Mouse (Mus musculus) limb, embryonic 10.5 days (tissue): ENCODE data around the gene Spdef. TPM values are rescaled to one million over a fixed set of nuclear protein-coding genes. Genes with fewer than 3 reads are reported as not detected.

Experiments
- DNase-seq: peaks from one replicate; pipeline ENCODE4 v3.0.0-alpha.2; 2017; ENCODE audit warnings: low spot score
- H3K27ac ChIP-seq: fragments of 300-500 bp; sonication (generic); 2 replicates; pipeline ENCODE4 v1.5.1; 2016; ENCODE audit warnings: mild to moderate bottlenecking
- H3K27me3 ChIP-seq: fragments of 300-500 bp; sonication (generic); 2 replicates; pipeline ENCODE4 v1.6.1; 2016; ENCODE audit warnings: low read depth, mild to moderate bottlenecking; ENCODE audit not compliant: poor library complexity, severe bottlenecking
- H3K36me3 ChIP-seq: fragments of 300-500 bp; sonication (generic); 2 replicates; pipeline ENCODE4 v1.6.1; 2016; ENCODE audit warnings: mild to moderate bottlenecking, moderate library complexity
- H3K4me1 ChIP-seq: fragments of 300-500 bp; sonication (generic); 2 replicates; pipeline ENCODE4 v1.6.1; 2016
- H3K4me3 ChIP-seq: fragments of 300-500 bp; sonication (generic); 2 replicates; pipeline ENCODE4 v1.5.1; 2016; ENCODE audit warnings: mild to moderate bottlenecking, moderate library complexity
- H3K9me3 ChIP-seq: fragments of 300-500 bp; sonication (generic); replicated peaks from 2 replicates; pipeline ENCODE4 v1.6.1; 2016; ENCODE audit warnings: mild to moderate bottlenecking
- WGBS: fragments of 180-500 bp; shearing (Covaris S2); methylation state at CpG from one replicate; pipeline ENCODE4 v1.1.7; 2016; 5-methylcytosine and 5-hydroxymethylcytosine counted together
- polyA plus RNA-seq: library from polyadenylated mRNA; unstranded; fragments of >200 nt; fragmentation: Nextera tagmentation; extraction: Ambion mirVana; gene quantifications from 2 replicates; pipeline ENCODE4 v1.2.1, GENCODE M21; 2016

Gene Spdef
- polyA plus RNA-seq, 1 experiment from 2014 or later: 0.26 TPM

GRCm38 (mm10) chr17:27721125-27721664 lies 7.6 kb downstream of the Spdef start:
- H3K9me3 ChIP-seq: no peaks in the 10 kb centered on the region
- H3K27me3 ChIP-seq: peaks cover 26% of the 10 kb centered on the region
- H3K36me3 ChIP-seq: no peaks in the 10 kb centered on the region
- 85% methylated on average over 9 of the region's 9 CpGs for WGBS
- no peak overlapping the region for H3K27ac ChIP-seq
- no peak overlapping the region for H3K4me3 ChIP-seq
- H3K4me1 ChIP-seq: peaks cover 44% of the 10 kb centered on the region
- DNase-seq: no peak

DNA sequence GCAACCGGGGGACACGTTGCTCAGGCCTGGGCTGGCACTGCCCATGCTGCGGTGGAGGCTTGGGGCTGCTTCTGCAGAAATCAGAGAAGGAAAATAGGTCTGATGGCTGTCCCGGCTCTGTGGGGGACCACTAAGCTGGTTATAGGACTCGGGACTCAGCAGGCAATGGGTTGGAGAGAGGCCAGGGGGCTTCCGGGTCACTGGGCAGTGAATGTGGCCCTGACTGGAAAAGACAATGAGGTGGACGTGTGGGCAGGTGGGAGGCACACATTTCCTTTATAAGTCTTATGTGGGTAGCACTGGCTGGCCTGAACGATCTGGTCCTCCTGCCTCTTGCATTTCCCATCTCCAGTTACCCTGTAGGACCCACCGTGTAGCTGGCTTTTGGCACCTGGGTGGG lies 8.4 kb downstream of the Spdef start:
- H3K27ac ChIP-seq: no peak overlapping the region
- peaks cover 26% of the 10 kb centered on the region for H3K27me3 ChIP-seq
- H3K4me1 ChIP-seq: peaks cover 35% of the 10 kb centered on the region
- H3K36me3 ChIP-seq: no peaks in the 10 kb centered on the region
- no peaks in the 10 kb centered on the region for H3K9me3 ChIP-seq
- no peak overlapping the region for H3K4me3 ChIP-seq
- 66% methylated on average over 9 of the region's 9 CpGs for WGBS
- no peak for DNase-seq

DNA sequence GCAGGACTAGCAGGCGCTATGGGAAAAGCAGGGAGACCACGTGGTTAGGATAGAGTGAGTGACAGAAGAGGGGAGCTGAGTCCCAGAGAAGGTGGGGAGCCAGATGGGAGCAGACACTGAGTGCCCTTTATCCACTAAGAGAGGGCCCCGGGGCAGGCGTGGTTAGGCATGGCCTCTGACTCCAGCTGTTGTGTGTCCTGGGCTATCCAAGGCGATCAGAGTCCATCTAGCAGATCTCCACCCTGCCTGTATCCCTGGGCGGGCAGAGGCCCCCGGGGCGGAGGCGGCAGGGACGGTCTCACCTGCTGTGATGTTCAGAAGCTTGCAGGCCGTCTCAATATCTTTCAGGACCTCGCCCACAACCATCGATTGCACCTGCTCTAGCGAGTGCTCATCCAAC lies 9.1 kb downstream of the Spdef start:
- Histone ChIP-seq H3K27ac (no peak overlapping the region), H3K9me3 (no peaks in the 10 kb centered on the region), H3K4me3 (no peak overlapping the region), H3K27me3 (peaks cover 26% of the 10 kb centered on the region), H3K4me1 (peaks cover 29% of the 10 kb centered on the region), H3K36me3 (no peaks in the 10 kb centered on the region)
- no peak for DNase-seq
- WGBS: 74% methylated on average over 14 of the region's 14 CpGs

DNA sequence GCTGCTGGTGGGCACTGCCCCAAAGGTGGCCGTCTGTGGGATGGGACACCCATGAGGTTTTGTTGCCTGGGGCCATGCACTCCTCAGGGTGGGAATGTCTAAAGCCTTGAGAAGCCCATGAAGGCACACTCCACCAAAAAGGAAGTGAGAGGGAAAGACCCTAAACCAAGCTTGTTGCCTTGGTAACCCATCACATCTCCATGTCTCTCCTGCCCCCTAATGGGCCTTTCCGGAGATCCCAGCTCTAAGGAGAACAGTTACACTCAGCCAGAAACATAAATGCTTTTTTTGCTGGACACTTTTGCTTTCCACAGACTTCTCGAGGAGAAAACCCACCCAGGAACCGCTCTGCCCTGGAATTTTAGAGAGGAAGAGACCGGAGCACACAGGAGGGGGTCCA lies 10.5 kb downstream of the Spdef start:
- peaks cover 24% of the 10 kb centered on the region for H3K4me1 ChIP-seq
- peaks cover 38% of the 10 kb centered on the region for H3K27me3 ChIP-seq
- H3K27ac ChIP-seq: 0 out of 2 replicates have a peak overlapping the region, but pooled peaks have one; percentile 10
- no peak overlapping the region for H3K4me3 ChIP-seq
- DNase-seq: no peak
- no peaks in the 10 kb centered on the region for H3K9me3 ChIP-seq
- 63% methylated on average over 5 of the region's 5 CpGs for WGBS
- H3K36me3 ChIP-seq: no peaks in the 10 kb centered on the region

GRCm38 (mm10) chr17:27716804-27717203 lies 12.0 kb downstream of the Spdef start:
- peak overlapping the region; percentile 48 for H3K4me3 ChIP-seq
- no peaks in the 10 kb centered on the region for H3K9me3 ChIP-seq
- WGBS: 3% methylated on average over 16 of the region's 16 CpGs
- H3K27ac ChIP-seq: peak overlapping the region; percentile 69
- H3K27me3 ChIP-seq: peaks cover 40% of the 10 kb centered on the region
- H3K36me3 ChIP-seq: no peaks in the 10 kb centered on the region
- peak; percentile 69 for DNase-seq
- H3K4me1 ChIP-seq: peaks cover 24% of the 10 kb centered on the region

DNA sequence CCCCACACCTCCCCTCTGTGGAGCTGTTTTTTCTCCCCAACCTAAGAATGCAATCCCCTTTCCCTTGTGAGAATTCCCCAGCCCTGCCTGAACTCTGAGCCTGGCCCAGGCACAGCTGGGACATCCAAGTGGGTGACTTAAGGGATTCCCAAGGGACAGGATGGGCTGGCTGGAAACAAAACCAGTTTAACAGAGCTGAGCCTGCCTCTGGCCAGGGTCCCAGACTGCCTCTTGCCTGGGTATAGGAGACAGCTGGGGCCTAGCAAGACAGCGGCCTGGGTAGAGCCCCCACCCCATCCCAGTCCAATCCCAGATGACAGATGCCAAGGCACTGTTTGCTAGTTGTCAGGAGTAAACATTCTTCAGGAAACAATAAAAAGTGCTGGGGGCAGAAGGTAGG lies 15.9 kb downstream of the Spdef start:
- H3K27me3 ChIP-seq: peaks cover 44% of the 10 kb centered on the region

DNA sequence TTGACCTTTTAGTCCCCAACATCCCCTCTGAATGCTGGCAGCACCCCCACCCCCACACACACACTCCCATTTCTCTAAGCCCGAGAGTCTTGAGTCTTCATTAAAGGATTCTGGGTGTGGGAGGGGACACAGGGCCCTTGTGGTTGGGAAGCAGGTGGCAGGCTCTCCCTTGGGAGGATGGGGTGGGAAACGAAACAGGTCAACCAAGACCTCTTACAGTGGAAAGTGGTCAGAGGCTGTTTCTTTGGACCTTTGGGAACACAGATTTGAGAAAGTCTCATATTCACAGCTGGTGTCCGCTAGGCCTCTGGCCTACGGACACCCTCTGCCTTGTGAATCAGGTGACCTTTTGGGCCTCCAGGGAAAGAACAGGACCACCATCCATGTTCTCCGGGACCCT lies 19.1 kb downstream of the Spdef start:
- Histone ChIP-seq H3K9me3 (no peaks in the 10 kb centered on the region), H3K27me3 (peaks cover 65% of the 10 kb centered on the region), H3K4me3 (no peak overlapping the region), H3K4me1 (peaks cover 16% of the 10 kb centered on the region), H3K36me3 (no peaks in the 10 kb centered on the region), H3K27ac (no peak overlapping the region)
- 77% methylated on average over 5 of the region's 5 CpGs for WGBS
- no peak for DNase-seq

More for the DNA sequence above, 15.9 kb downstream of the Spdef start:
- Histone ChIP-seq H3K4me1 (peaks cover 28% of the 10 kb centered on the region), H3K9me3 (no peaks in the 10 kb centered on the region), H3K4me3 (no peak overlapping the region), H3K27ac (no peak overlapping the region), H3K36me3 (no peaks in the 10 kb centered on the region)
- 81% methylated on average over 1 of the region's 1 CpGs for WGBS
- DNase-seq: no peak

GRCm38 (mm10) chr17:27707954-27708661 lies 20.6 kb downstream of the Spdef start:
- Histone ChIP-seq H3K27ac (no peak overlapping the region; the same call in 1 of the 2 replicates), H3K9me3 (no peaks in the 10 kb centered on the region), H3K27me3 (peaks cover 66% of the 10 kb centered on the region), H3K4me3 (peak overlapping the region; percentile 46), H3K4me1 (peaks cover 16% of the 10 kb centered on the region), H3K36me3 (no peaks in the 10 kb centered on the region)
- WGBS: 7% methylated on average over 25 of the region's 25 CpGs
- peak; percentile 98 for DNase-seq

DNA sequence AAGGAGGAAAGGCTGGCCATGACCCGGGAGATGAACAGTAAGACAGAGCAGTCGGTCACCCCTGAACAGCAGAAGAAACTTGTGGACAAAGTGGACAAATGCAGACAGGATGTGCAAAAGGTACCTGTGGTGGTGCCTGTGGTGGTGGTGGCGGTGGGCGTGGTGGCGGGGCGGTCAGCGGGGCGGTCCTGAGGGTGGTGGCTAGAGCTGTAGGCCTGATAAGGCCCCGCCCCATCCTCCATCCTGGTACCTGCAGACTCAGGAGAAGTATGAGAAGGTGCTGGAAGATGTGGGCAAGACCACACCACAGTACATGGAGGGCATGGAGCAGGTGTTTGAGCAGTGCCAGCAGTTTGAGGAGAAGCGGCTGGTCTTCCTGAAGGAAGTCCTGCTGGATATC lies 23.1 kb downstream of the Spdef start:
- 21% methylated on average over 10 of the region's 10 CpGs for WGBS
- H3K27ac ChIP-seq: no peak overlapping the region
- no peak overlapping the region for H3K4me3 ChIP-seq
- H3K4me1 ChIP-seq: peaks cover 28% of the 10 kb centered on the region
- H3K27me3 ChIP-seq: peaks cover 75% of the 10 kb centered on the region
- no peaks in the 10 kb centered on the region for H3K36me3 ChIP-seq
- no peak for DNase-seq
- no peaks in the 10 kb centered on the region for H3K9me3 ChIP-seq

GRCm38 (mm10) chr17:27703961-27704621 lies 24.7 kb downstream of the Spdef start:
- peaks cover 59% of the 10 kb centered on the region for H3K27me3 ChIP-seq
- no peaks in the 10 kb centered on the region for H3K36me3 ChIP-seq
- H3K9me3 ChIP-seq: no peaks in the 10 kb centered on the region
- DNase-seq: no peak
- no peak overlapping the region for H3K27ac ChIP-seq
- H3K4me1 ChIP-seq: peaks cover 27% of the 10 kb centered on the region
- no peak overlapping the region for H3K4me3 ChIP-seq
- 73% methylated on average over 5 of the region's 5 CpGs for WGBS

DNA sequence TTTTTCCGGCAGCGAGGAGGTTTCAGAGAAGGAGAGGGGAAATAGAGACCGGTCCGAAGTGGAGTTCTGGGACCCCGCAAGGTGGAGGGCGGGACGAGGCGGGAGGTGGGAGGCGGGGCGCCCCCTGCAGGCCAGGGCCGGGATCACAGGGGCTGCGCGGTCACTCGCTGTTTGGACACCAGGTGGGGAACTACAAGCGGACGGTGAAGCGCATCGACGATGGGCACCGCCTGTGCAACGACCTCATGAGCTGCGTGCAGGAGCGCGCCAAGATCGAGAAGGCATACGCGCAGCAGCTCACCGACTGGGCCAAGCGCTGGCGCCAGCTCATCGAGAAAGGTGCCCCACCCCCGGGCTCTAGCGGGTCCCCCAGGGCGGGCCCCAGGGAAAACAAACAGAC lies 26.2 kb downstream of the Spdef start:
- H3K36me3 ChIP-seq: no peaks in the 10 kb centered on the region
- H3K27ac ChIP-seq: peak overlapping the region; percentile 42; the same call in 1 of the 2 replicates
- peaks cover 12% of the 10 kb centered on the region for H3K4me1 ChIP-seq
- DNase-seq: peak; percentile 87
- peak overlapping the region; percentile 43 for H3K4me3 ChIP-seq
- H3K27me3 ChIP-seq: peaks cover 52% of the 10 kb centered on the region
- no peaks in the 10 kb centered on the region for H3K9me3 ChIP-seq
- 1% methylated on average over 34 of the region's 34 CpGs for WGBS

DNA sequence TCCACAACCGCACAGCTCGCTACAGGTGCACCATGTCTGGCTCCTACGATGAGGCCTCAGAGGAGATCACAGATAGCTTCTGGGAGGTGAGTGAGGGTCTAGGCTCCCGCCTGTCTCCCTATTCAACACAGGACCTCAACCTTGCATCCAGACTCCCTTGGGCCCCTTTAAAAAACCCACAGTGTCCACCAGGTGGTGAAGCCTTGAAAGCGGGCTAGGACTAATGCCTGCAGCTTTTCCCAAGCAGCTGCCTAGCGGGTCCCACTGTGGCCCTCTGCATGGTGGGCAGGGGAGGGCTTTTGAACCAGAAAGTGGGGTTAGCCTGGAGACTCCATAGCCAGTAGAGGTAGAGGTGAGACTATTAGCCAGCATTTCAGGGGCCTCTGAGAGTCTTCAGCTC lies 26.9 kb downstream of the Spdef start:
- DNase-seq: no peak
- H3K36me3 ChIP-seq: no peaks in the 10 kb centered on the region
- H3K9me3 ChIP-seq: no peaks in the 10 kb centered on the region
- no peak overlapping the region for H3K4me3 ChIP-seq
- peaks cover 12% of the 10 kb centered on the region for H3K4me1 ChIP-seq
- 73% methylated on average over 6 of the region's 6 CpGs for WGBS
- no peak overlapping the region for H3K27ac ChIP-seq
- H3K27me3 ChIP-seq: peaks cover 45% of the 10 kb centered on the region

DNA sequence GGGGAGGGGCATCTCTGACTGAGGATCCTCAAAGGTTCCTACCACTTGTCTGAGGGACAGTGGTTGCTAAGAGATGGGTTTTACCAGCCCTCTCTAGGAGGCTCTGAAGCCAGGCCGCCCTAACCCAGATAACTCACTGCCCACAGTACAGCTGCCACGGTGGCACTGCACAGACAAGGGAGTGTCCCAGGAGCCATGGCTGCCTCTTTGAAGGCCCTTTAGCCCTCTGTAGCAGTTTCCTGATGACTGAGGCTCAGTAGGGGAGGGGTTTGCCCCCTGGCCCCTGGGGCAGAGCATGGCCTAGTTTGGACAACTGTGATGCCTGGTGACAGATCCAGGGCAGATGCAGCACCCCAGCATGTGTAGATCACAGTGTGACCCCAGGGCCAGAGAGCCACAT lies 27.9 kb downstream of the Spdef start:
- DNase-seq: no peak
- no peak overlapping the region for H3K27ac ChIP-seq
- H3K4me1 ChIP-seq: peaks cover 12% of the 10 kb centered on the region
- no peaks in the 10 kb centered on the region for H3K36me3 ChIP-seq
- peaks cover 35% of the 10 kb centered on the region for H3K27me3 ChIP-seq
- H3K9me3 ChIP-seq: no peaks in the 10 kb centered on the region
- H3K4me3 ChIP-seq: no peak overlapping the region
- 58% methylated on average over 2 of the region's 2 CpGs for WGBS
